Mouse (Mus musculus) ES-E14 (cell line): ENCODE data around the gene Commd4. TPM values are rescaled to one million over a fixed set of nuclear protein-coding genes. Genes with fewer than 3 reads are reported as not detected.
"Not testable (repeated sequence)": the region's sequence is repeated elsewhere in the genome, so short reads cannot be mapped to it uniquely, and the experiment has no call there.

Experiments used
- DNase-seq: peaks from one replicate; pipeline ENCODE4 v3.0.0-alpha.2; 2013; ENCODE audit warnings: low read depth, low spot score
- H3K27ac ChIP-seq: 2 replicates; pipeline ENCODE4 v1.5.1; 2012; ENCODE audit warnings: low read depth, mild to moderate bottlenecking, low read length, moderate library complexity, mixed read lengths; ENCODE audit not compliant: poor library complexity, insufficient read depth, severe bottlenecking
- H3K36me3 ChIP-seq: 2 replicates; pipeline ENCODE4 v1.6.1; 2012; ENCODE audit warnings: mild to moderate bottlenecking, low read length, moderate library complexity, mixed read lengths; ENCODE audit not compliant: control insufficient read depth, poor library complexity, insufficient read depth, severe bottlenecking
- H3K4me1 ChIP-seq, 2 experiments: fragments of 150-350 bp in 1 of 2; sonication (generic) in 1 of 2; 2 replicates each; pipeline ENCODE4 v1.6.1; 2012; ENCODE audit warnings: low read length in 2 of 2, mild to moderate bottlenecking in 1 of 2, mixed read lengths in 1 of 2; ENCODE audit not compliant: control insufficient read depth in 2 of 2, insufficient read depth in 2 of 2, poor library complexity in 1 of 2
- H3K4me3 ChIP-seq, 2 experiments: fragments of 150-350 bp in 1 of 2; sonication (generic) in 1 of 2; 2 replicates each; pipeline ENCODE4 v1.5.1; 2012; ENCODE audit warnings: low read length in 2 of 2, low read depth in 1 of 2, mild to moderate bottlenecking in 1 of 2, mixed read lengths in 1 of 2; ENCODE audit not compliant: insufficient read depth in 1 of 2, poor library complexity in 1 of 2, severe bottlenecking in 1 of 2
- H3K9ac ChIP-seq: 2 replicates; pipeline ENCODE4 v1.6.1; 2012; ENCODE audit warnings: low read depth, mild to moderate bottlenecking, low read length, mixed read lengths; ENCODE audit not compliant: poor library complexity, insufficient read depth, severe bottlenecking
- H3K9me3 ChIP-seq: fragments of 150-350 bp; sonication (generic); 2 replicates; pipeline ENCODE4 v1.6.1; 2012; ENCODE audit warnings: low read depth, mild to moderate bottlenecking, low read length; ENCODE audit not compliant: control insufficient read depth, insufficient read depth
- CHD2 ChIP-seq: IDR thresholded peaks from 2 replicates; pipeline ENCODE4 v1.6.1; 2014; ENCODE audit warnings: mild to moderate bottlenecking, low read depth, low read length, inconsistent platforms
- HCFC1 ChIP-seq: IDR thresholded peaks from 2 replicates; pipeline ENCODE4 v1.6.1; 2012; ENCODE audit warnings: low read length, inconsistent platforms, borderline replicate concordance; ENCODE audit not compliant: insufficient read depth
- MAFK ChIP-seq: IDR thresholded peaks from 2 replicates; pipeline ENCODE4 v1.6.1; 2014; ENCODE audit warnings: mild to moderate bottlenecking, low read depth, low read length, inconsistent platforms; ENCODE audit not compliant: insufficient read depth
- ZC3H11A ChIP-seq: IDR thresholded peaks from 2 replicates; pipeline ENCODE4 v1.6.1; 2012; ENCODE audit warnings: low read depth, mild to moderate bottlenecking, inconsistent platforms, low read length, borderline replicate concordance
- ZNF384 ChIP-seq: IDR thresholded peaks from 2 replicates; pipeline ENCODE4 v1.6.1; 2012; ENCODE audit warnings: low read depth, low read length, inconsistent platforms
- in situ Hi-C, 2 experiments: fragments of 600-800 bp; cut with MboI; formaldehyde crosslinking; loops; one replicate each; pipeline ENCODE4 v1.15.1; 2025; ENCODE audit warnings: low sequenced_read_pairs in 2 of 2, inconsistent platforms in 1 of 2; ENCODE audit not compliant: unreplicated experiment in 2 of 2
- total RNA-seq: library from RNA; depleted of rRNA; stranded (reverse); fragments of 300-350 nt; gene quantifications from 2 replicates; pipeline ENCODE4 v1.2.3, GENCODE M21; 2012; rRNA removed

Gene Commd4
- total RNA-seq: 116 and 173 TPM in 2 replicates

DNA sequence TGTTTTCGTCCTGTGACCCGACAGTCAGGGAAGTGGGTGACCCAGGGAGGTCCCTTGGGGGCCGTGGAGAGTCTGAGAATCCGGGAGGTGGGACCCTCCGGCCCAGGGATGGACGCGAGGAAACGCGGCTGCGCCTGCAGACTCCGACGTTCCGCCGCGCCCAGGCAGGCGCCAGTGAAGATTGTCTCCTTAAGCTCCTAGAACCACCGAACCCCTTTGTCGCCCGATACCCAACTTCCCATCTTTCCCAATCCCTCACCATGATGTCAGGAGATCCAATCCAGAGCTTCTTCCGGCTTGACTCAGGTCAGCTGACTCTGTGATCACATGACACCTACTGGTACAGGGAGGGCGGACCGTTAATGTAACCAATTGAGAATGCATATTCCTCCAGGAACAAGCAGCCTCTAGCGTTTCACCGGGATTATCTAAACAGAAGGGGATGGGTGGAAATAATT, at the start of gene Commd4:
Commd4 (minus strand) TSS at position 319 of the 458 bp plus-strand sequence.
- H3K9ac ChIP-seq: peak within 1 kb of the TSS; percentile 90
- peaks cover 7% of the 10 kb centered on the region for H3K36me3 ChIP-seq
- no peak within 1 kb of the TSS for H3K27ac ChIP-seq
- no peaks in the 10 kb centered on the region for H3K9me3 ChIP-seq
- TF ChIP-seq ZC3H11A: no peak
- peak; percentile 76 for TF ChIP-seq HCFC1
- no peak for TF ChIP-seq CHD2
- no peak for TF ChIP-seq MAFK
- in situ Hi-C loops: no loop called here
- peak within 1 kb of the TSS; percentile 85 to 89 for H3K4me3 ChIP-seq
- peak; percentile 90 for DNase-seq
- peaks cover 5 to 16% of the 10 kb centered on the region in 2 experiments; a peak in 2 of 4 replicates for H3K4me1 ChIP-seq

DNA sequence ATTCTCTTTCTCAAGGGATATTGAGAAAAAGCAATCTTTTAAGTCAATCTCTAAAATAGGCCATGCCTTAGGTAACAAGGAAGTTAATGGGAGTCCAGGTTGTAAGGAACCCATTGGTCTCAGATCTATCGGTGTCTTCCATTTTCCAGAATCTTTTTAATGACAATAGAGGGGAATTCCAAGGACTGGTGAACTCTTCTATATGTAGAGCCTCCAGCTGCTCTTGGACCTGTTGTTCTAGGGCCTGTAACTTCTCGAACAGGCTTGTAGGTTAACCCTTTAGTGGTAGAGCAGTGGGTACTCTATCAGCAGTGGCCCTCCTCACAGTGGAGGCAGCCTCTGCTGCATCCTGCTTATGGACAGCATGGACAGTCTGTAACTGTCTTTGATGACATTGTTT, 48.8 kb upstream of the Commd4 start:
- Histone ChIP-seq H3K36me3 (no peaks in the 10 kb centered on the region), H3K4me3 (no peak overlapping the region), H3K4me1 (peaks cover 0 to 5% of the 10 kb centered on the region in 2 experiments; a peak in 1 of 4 replicates), H3K27ac (no peak overlapping the region), H3K9me3 (no peaks in the 10 kb centered on the region), H3K9ac (no peak overlapping the region)
- no peak for DNase-seq
- TF ChIP-seq HCFC1: no peak
- no peak for TF ChIP-seq CHD2
- no peak for TF ChIP-seq ZNF384
- TF ChIP-seq ZC3H11A: no peak
- TF ChIP-seq MAFK: no peak
- in situ Hi-C loops: no loop called here

DNA sequence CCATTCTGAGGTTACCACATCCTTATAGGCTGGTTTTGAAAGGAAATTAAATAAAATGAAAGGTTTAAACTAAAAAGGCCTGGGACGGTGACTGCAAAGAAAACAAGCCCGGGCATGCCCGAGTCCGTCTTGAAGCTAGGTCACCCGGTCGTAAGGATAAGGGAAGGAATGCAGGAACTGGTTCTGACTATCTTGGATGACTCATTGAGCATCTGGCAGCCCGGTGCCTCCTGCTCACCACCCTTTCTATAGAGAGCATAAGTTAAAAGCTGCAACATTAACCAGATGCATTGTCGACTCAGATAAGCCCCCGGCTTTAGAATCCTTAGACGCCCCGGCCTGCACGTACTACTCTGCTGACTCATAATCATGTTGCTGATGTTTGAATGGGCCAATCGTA, 45.4 kb upstream of the Commd4 start:
- H3K4me1 ChIP-seq, in situ Hi-C loops, H3K27ac ChIP-seq, H3K9me3 ChIP-seq, H3K36me3 ChIP-seq, DNase-seq, H3K4me3 ChIP-seq, H3K9ac ChIP-seq: not testable (repeated sequence)

DNA sequence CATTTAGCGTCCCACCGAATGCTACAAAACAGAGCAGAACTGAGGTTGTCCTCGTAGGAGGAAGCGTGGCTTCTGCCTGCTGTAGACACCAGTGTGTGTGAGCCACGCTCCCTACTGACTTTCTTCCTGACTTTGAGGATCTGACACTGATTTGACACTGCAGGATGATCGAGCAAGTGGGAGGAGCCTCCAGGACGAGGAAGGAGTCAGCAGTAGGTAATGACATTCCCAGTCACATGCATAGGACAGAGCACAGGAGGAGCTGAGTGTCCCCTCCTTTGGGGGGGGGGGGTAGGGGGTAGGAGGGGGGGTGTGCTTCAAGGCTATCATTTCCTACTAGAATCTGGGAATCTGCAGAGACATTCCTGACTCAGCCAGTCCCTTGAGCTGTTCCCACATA, 44.9 kb upstream of the Commd4 start:
- TF ChIP-seq ZC3H11A (no peak), HCFC1 (no peak), MAFK (no peak), CHD2 (no peak), ZNF384 (no peak)
- Histone ChIP-seq H3K36me3 (no peaks in the 10 kb centered on the region), H3K9me3 (no peaks in the 10 kb centered on the region), H3K9ac (no peak overlapping the region), H3K27ac (no peak overlapping the region), H3K4me3 (no peak overlapping the region), H3K4me1 (peaks cover 0 to 5% of the 10 kb centered on the region in 2 experiments; a peak in 1 of 4 replicates)
- no peak for DNase-seq
- in situ Hi-C loops: no loop called here

DNA sequence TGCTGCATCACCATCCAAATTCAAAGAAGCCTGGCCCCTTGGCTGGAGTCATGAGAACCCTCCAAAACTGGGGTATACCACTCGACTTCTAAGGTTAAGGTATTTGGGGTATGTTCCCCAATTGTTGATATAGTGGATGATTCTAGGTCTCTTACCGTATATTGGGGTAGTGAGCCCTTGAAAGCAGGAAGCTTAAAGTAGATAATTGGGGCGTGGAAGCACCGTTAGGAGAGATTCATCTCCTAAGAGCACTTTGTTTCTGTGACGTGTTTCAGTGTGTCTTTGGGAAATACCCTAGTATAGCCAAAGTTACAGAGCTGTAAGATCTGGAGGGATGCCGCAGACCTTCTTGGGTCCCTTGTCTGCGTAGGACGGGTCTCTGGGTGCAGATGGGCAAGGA, 39.3 kb upstream of the Commd4 start:
- peaks cover 0 to 3% of the 10 kb centered on the region in 2 experiments; a peak in 1 of 4 replicates for H3K4me1 ChIP-seq
- H3K36me3 ChIP-seq: no peaks in the 10 kb centered on the region
- H3K9me3 ChIP-seq: 0 out of 2 replicates have a peak, but pooled peaks cover 2% of the 10 kb centered on the region
- TF ChIP-seq CHD2: no peak
- TF ChIP-seq HCFC1: no peak
- TF ChIP-seq ZC3H11A: no peak
- no peak for TF ChIP-seq ZNF384
- no peak for TF ChIP-seq MAFK
- H3K27ac ChIP-seq: no peak overlapping the region
- in situ Hi-C loops: no loop called here
- DNase-seq: no peak
- no peak overlapping the region for H3K9ac ChIP-seq
- H3K4me3 ChIP-seq: no peak overlapping the region
